Mouse (Mus musculus) cerebellum, postnatal 25 days (tissue): ENCODE measurements around the gene Nme7.
A peak's percentile ranks its signal among the peaks of the same experiment; 100 is the strongest.

Source experiments
- DNase-seq, 2 experiments: peaks; one replicate each; pipeline ENCODE4 v3.0.0; 2021; ENCODE audit warnings: mixed read lengths in 2 of 2

The Nme7 gene

GRCm38 (mm10) chr1:164321408-164321807 lies 17.5 kb downstream of the Nme7 start:
- no peak for DNase-seq

- no peak for DNase-seq
These were observed 19.2 kb downstream of the Nme7 start for GRCm38 (mm10) chr1:164322987-164323650.

- no peak for DNase-seq
These were observed 20.3 kb downstream of the Nme7 start for GRCm38 (mm10) chr1:164324221-164324620.

- DNase-seq: no peak
These were observed 21.0 kb downstream of the Nme7 start for GRCm38 (mm10) chr1:164324878-164325277.

GRCm38 (mm10) chr1:164326600-164327155 lies 22.8 kb downstream of the Nme7 start:
- DNase-seq: no peak

GRCm38 (mm10) chr1:164327764-164328163 lies 23.8 kb downstream of the Nme7 start:
- no peak for DNase-seq

GRCm38 (mm10) chr1:164332559-164332958 lies 28.6 kb downstream of the Nme7 start:
- no peak for DNase-seq

GRCm38 (mm10) chr1:164335435-164335834 lies 31.5 kb downstream of the Nme7 start:
- no peak for DNase-seq

- DNase-seq: no peak
These were observed 31.9 kb downstream of the Nme7 start for GRCm38 (mm10) chr1:164335846-164336245.

GRCm38 (mm10) chr1:164342161-164342560 lies 38.2 kb downstream of the Nme7 start:
- peak in 1 of 2 experiments; percentile 38 for DNase-seq

- DNase-seq: no peak
These were observed 49.5 kb downstream of the Nme7 start for GRCm38 (mm10) chr1:164353443-164353842.

GRCm38 (mm10) chr1:164357995-164358394 lies 54.1 kb downstream of the Nme7 start:
- DNase-seq: no peak

GRCm38 (mm10) chr1:164361997-164362396 lies 58.1 kb downstream of the Nme7 start:
- no peak for DNase-seq

- peak; percentile 77 to 82 for DNase-seq
These were observed 62.5 kb downstream of the Nme7 start for GRCm38 (mm10) chr1:164366156-164367128.

GRCm38 (mm10) chr1:164368152-164368551 lies 64.2 kb downstream of the Nme7 start:
- no peak for DNase-seq

- DNase-seq: no peak
These were observed 65.9 kb downstream of the Nme7 start for GRCm38 (mm10) chr1:164369781-164370180.

GRCm38 (mm10) chr1:164373029-164373428 lies 69.1 kb downstream of the Nme7 start:
- DNase-seq: no peak

GRCm38 (mm10) chr1:164374020-164374419 lies 70.1 kb downstream of the Nme7 start:
- no peak for DNase-seq

GRCm38 (mm10) chr1:164375626-164376025 lies 71.7 kb downstream of the Nme7 start:
- DNase-seq: no peak

GRCm38 (mm10) chr1:164376761-164377487 lies 73.0 kb downstream of the Nme7 start:
- no peak for DNase-seq

- DNase-seq: no peak
These were observed 79.7 kb downstream of the Nme7 start for GRCm38 (mm10) chr1:164383621-164384020.

GRCm38 (mm10) chr1:164384354-164384753 lies 80.4 kb downstream of the Nme7 start:
- DNase-seq: no peak

- no peak for DNase-seq
These were observed 81.1 kb downstream of the Nme7 start for GRCm38 (mm10) chr1:164384972-164385371.
